Mouse (Mus musculus) heart, adult 2 months (tissue): ENCODE data around the gene Crb1. TPM values are rescaled to one million over a fixed set of nuclear protein-coding genes. Genes with fewer than 3 reads are reported as not detected.

Experiments
- DNase-seq, 2 experiments: peaks; one replicate each; pipeline ENCODE4 v3.0.0; 2021
- H3K27ac ChIP-seq: fragments of 200-600 bp; 2 replicates; pipeline ENCODE4 v1.8.1; 2022
- H3K27me3 ChIP-seq: fragments of 200-500 bp; 2 replicates; pipeline ENCODE4 v1.6.1; 2012; ENCODE audit warnings: mild to moderate bottlenecking, low read length, inconsistent platforms, mixed read lengths; ENCODE audit not compliant: control insufficient read depth, insufficient read depth
- H3K36me3 ChIP-seq: fragments of 200-500 bp; 2 replicates; pipeline ENCODE4 v1.6.1; 2012; ENCODE audit warnings: low read length, inconsistent platforms; ENCODE audit not compliant: control insufficient read depth, insufficient read depth
- H3K4me1 ChIP-seq: fragments of 200-500 bp; 2 replicates; pipeline ENCODE4 v1.6.1; 2011; ENCODE audit warnings: low read length; ENCODE audit not compliant: control insufficient read depth, insufficient read depth
- H3K4me3 ChIP-seq: fragments of 200-600 bp; 2 replicates; pipeline ENCODE4 v1.8.1; 2022
- H3K79me2 ChIP-seq: fragments of 200-500 bp; replicated peaks from 2 replicates; pipeline ENCODE4 v1.6.1; 2012; ENCODE audit warnings: mild to moderate bottlenecking, inconsistent platforms, low read length, moderate library complexity, mixed read lengths; ENCODE audit not compliant: control insufficient read depth, insufficient read depth
- H3K9ac ChIP-seq: fragments of 200-500 bp; 2 replicates; pipeline ENCODE4 v1.6.1; 2012; ENCODE audit warnings: low read depth, mild to moderate bottlenecking, control low read depth, inconsistent platforms, low read length, mixed read lengths
- CTCF ChIP-seq: fragments of 200-600 bp; IDR thresholded peaks from 2 replicates; pipeline ENCODE4 v1.8.1; 2022; ENCODE audit warnings: antibody characterized with exemption, mild to moderate bottlenecking, moderate library complexity
- EP300 ChIP-seq: fragments of 200-500 bp; IDR thresholded peaks from 2 replicates; pipeline ENCODE4 v1.6.1; 2011; ENCODE audit warnings: low read depth, low read length, control low read depth; ENCODE audit not compliant: insufficient read depth
- POLR2A ChIP-seq: fragments of 200-500 bp; IDR thresholded peaks from 2 replicates; pipeline ENCODE4 v1.6.1; 2011; ENCODE audit warnings: mild to moderate bottlenecking, low read depth, low read length, control low read depth; ENCODE audit not compliant: insufficient read depth
- WGBS: fragments of 180-500 bp; shearing (Covaris S2); methylation state at CpG from one replicate; pipeline ENCODE4 v1.1.7; 2018; 5-methylcytosine and 5-hydroxymethylcytosine counted together
- intact Hi-C: fragments of 180-260 bp; cut with DNase I; formaldehyde crosslinking; loops from one replicate; pipeline ENCODE4 v1.15.1; 2025
- polyA plus RNA-seq: library from polyadenylated mRNA; depleted of rRNA; stranded (reverse); fragments of >200 nt; gene quantifications from 2 replicates; pipeline ENCODE4 v1.2.3, GENCODE M21; 2012
- total RNA-seq, 2 experiments: library from RNA; stranded (reverse); gene quantifications; 2 replicates each; pipeline ENCODE4 v1.2.3; 2021

The Crb1 gene
- total and polyA plus RNA-seq, 3 experiments, result 0.10 to 1.4 (median 0.41) TPM

DNA sequence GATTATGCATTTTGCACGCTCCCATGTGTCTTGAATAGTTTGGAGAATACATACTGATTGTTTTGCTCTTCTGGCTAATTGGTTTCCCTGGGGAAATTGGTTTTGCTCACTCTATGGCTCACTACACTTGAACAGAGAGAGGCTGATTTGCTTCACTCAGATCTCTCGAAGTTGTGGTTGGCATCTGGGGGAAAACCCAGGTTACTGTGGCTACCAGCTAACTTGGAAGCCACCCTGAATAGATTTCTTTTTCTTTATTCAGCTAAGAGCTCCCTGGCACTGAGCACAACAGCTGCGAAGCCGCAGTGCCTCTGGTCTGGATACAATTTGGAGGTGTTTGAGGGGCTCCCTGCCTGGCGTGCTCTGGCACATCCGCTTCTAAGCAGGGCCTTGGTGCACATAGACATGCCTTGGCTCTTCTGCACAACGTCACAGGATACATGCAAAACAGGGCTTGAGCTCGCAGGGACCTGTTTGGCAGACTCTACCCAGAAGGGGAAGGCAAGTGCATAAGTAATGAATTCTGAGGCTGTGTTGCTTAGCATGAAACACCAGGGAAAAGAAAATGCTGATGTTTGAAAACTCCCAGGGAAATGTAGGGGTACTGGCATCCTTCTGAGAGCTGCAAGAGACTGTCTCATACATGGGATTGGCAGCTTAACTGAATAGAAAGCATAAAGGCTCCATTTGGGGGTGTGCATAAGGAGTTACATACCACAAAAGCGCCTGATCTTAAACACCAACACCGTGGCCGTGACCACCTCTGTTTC, 30.1 kb downstream of the Crb1 start:
- Histone ChIP-seq H3K9ac (no peak overlapping the region), H3K36me3 (no peaks in the 10 kb centered on the region), H3K27ac (no peak overlapping the region), H3K27me3 (no peaks in the 10 kb centered on the region), H3K79me2 (no peaks in the 10 kb centered on the region), H3K4me3 (no peak overlapping the region), H3K4me1 (no peaks in the 10 kb centered on the region)
- intact Hi-C loops, result no loop called here
- WGBS, result 79% methylated on average over 11 of the region's 11 CpGs
- no peak for DNase-seq
- no peak for TF ChIP-seq EP300
- TF ChIP-seq POLR2A, result no peak

DNA sequence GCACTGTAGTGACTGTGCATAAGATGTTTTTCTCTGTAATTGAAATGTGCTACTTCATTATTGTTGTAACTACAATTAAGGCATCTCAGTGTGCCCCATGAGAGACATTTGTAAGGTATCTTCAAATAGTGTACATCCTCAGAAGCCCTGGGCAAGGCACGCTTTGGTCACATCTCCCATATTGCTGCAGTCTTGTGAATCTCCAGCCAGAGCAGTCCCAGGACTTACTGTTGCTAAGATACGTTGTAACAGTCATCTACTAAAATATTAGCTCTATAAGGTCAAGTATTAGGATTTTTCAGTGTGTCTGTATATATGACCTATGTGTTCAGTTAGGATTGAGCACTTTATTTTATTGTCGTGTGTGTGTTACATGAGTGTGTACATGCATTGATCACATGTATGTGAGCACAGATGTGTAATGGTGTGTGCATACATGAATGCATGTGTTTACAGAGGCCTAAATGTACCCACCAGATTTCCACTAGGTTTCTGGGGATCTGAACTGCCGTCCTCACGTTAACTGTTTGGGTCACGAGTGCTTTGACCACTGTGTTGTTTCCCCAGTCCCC, 30.8 kb downstream of the Crb1 start:
- TF ChIP-seq EP300 (no peak), POLR2A (no peak), CTCF (no peak)
- DNase-seq, result no peak
- no peaks in the 10 kb centered on the region for H3K27me3 ChIP-seq
- WGBS, result 90% methylated on average over 6 of the region's 6 CpGs
- H3K4me3 ChIP-seq, result no peak overlapping the region
- no peaks in the 10 kb centered on the region for H3K4me1 ChIP-seq
- H3K9ac ChIP-seq, result no peak overlapping the region
- H3K79me2 ChIP-seq, result no peaks in the 10 kb centered on the region
- intact Hi-C loops, result no loop called here
- no peak overlapping the region for H3K27ac ChIP-seq
- no peaks in the 10 kb centered on the region for H3K36me3 ChIP-seq

DNA sequence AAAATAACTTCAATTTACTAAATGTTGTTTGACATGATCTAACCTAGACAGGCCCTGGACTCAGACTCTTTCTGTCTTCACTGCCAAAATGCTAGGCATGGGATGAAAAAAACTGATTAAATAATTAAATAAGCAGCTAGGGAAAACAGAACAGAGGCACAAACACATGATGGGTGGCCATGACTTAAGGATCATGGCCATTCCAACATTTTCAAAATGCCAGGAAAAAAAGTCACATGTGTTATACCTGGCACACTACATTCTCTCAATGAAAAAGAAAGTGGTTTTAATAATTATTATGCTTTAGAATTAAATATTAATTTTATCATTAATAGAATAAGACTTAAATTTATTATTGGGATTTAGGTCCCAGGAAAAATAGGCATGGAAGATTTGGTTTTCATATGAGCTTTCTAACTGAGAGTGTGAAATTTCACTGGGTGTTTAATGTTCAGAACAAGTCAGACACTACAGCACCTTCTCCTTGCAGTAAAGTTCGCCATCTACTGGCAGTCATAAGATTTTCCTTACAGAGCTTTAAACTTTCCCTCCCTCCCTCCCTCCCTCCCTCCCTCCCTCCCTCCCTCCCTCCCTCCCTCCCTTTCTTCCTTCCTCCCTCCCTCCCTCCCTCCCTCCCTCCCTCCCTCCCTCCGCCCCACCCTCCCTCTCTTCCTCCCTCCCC, 36.6 kb downstream of the Crb1 start:
- H3K4me3 ChIP-seq, result no peak overlapping the region
- intact Hi-C loops, result loop anchor here (1.0 kb wide), 1 partner anchor 28 kb away; no protein-coding TSS in a partner anchor
- H3K36me3 ChIP-seq, result no peaks in the 10 kb centered on the region
- no peaks in the 10 kb centered on the region for H3K27me3 ChIP-seq
- H3K4me1 ChIP-seq, result no peaks in the 10 kb centered on the region
- DNase-seq, result no peak
- no peak for TF ChIP-seq EP300
- peak; percentile 58 for TF ChIP-seq CTCF
- H3K9ac ChIP-seq, result no peak overlapping the region
- H3K27ac ChIP-seq, result no peak overlapping the region
- WGBS, result 0% methylated on average over 1 of the region's 2 CpGs
- H3K79me2 ChIP-seq, result no peaks in the 10 kb centered on the region

DNA sequence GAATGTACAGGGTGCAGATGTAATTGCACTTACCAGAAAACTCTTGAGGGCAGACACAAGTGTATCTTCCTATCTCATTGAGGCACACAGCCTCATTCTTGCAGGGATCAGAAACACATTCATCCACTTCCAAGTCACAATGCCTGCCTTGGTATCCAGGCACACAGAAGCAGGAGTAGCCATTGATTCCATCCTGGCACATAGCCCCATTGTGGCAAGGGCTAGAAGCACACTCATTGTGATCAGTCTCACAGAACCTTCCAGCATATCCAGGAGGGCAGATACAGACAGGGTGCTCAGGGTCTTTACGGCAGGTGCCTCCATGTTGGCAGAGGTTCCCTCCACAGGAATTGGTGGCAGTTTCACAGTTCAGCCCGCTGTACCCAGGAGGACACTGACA, 39.9 kb downstream of the Crb1 start:
- Histone ChIP-seq H3K4me1 (no peaks in the 10 kb centered on the region), H3K36me3 (no peaks in the 10 kb centered on the region), H3K9ac (no peak overlapping the region), H3K79me2 (no peaks in the 10 kb centered on the region), H3K27ac (no peak overlapping the region), H3K27me3 (no peaks in the 10 kb centered on the region), H3K4me3 (no peak overlapping the region)
- TF ChIP-seq CTCF (no peak), POLR2A (no peak), EP300 (no peak)
- intact Hi-C loops, result loop anchor here (10.0 kb wide), 1 partner anchor 502 kb away; no protein-coding TSS in a partner anchor
- WGBS, result 65% methylated on average over 2 of the region's 2 CpGs
- no peak for DNase-seq

DNA sequence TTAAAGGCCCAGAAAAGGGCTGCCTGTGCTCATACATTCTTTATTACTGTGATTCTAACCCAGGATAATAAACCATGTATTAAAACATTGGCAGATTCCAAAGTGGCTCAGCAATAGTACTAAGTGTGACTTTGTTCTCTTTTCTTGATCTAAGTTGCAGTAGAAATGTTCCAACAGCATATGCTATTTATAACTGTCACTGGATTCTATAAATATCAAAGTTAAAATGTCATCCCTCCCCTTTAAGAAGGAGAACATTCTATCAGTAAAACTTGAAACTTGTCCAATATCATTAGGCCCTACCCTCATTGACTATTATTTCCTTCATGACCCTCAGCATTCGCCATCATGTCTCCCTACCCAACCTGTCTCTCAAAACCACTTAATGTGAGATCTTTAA, 48.1 kb downstream of the Crb1 start:
- H3K4me1 ChIP-seq, result peaks cover 3% of the 10 kb centered on the region; the same call in 1 of the 2 replicates
- WGBS, result 30% methylated on average over 1 of the region's 1 CpGs
- no peak for DNase-seq
- H3K79me2 ChIP-seq, result no peaks in the 10 kb centered on the region
- no peak overlapping the region for H3K4me3 ChIP-seq
- intact Hi-C loops, result no loop called here
- H3K9ac ChIP-seq, result no peak overlapping the region
- H3K27ac ChIP-seq, result peak overlapping the region; percentile 72
- H3K36me3 ChIP-seq, result no peaks in the 10 kb centered on the region
- H3K27me3 ChIP-seq, result no peaks in the 10 kb centered on the region
- TF ChIP-seq CTCF, result no peak
- TF ChIP-seq EP300, result no peak
- TF ChIP-seq POLR2A, result no peak

DNA sequence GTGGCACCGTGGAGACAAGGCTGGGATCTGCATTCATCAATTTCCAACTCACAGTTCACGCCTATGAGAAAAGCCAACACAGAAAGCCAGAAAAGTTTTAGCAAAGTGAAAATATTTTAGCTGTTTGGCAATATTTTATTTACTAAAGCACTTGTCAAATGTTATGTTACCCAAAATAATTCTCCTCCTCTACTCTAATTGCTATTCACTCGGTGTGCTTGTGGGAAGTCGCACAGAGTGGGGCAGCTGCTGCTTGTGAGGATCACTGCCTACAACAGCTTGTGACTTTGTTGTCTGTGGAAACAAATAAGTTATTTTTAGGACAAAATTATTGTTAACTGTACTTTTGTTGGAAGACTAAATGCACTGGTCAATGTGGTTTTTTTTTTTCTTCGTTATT, 48.6 kb downstream of the Crb1 start:
- Histone ChIP-seq H3K4me1 (peaks cover 3% of the 10 kb centered on the region; the same call in 1 of the 2 replicates), H3K27me3 (no peaks in the 10 kb centered on the region), H3K4me3 (no peak overlapping the region), H3K79me2 (no peaks in the 10 kb centered on the region), H3K36me3 (no peaks in the 10 kb centered on the region), H3K9ac (no peak overlapping the region), H3K27ac (peak overlapping the region; percentile 72)
- 66% methylated on average over 5 of the region's 5 CpGs for WGBS
- no peak for TF ChIP-seq CTCF
- no peak for TF ChIP-seq EP300
- TF ChIP-seq POLR2A, result no peak
- intact Hi-C loops, result no loop called here
- no peak for DNase-seq
